Mouse (Mus musculus): ENCODE data around the gene Scgb1b12. TPM values are rescaled to one million over a fixed set of nuclear protein-coding genes. Genes with fewer than 3 reads are reported as not detected.
"Not testable (repeated sequence)": the region's sequence is repeated elsewhere in the genome, so short reads cannot be mapped to it uniquely, and the experiment has no call there.

Gene Scgb1b12
- polyA plus RNA-seq (2016; fragmentation: Nextera tagmentation; extraction: Ambion mirVana) = not detected in 2 replicates

DNA sequence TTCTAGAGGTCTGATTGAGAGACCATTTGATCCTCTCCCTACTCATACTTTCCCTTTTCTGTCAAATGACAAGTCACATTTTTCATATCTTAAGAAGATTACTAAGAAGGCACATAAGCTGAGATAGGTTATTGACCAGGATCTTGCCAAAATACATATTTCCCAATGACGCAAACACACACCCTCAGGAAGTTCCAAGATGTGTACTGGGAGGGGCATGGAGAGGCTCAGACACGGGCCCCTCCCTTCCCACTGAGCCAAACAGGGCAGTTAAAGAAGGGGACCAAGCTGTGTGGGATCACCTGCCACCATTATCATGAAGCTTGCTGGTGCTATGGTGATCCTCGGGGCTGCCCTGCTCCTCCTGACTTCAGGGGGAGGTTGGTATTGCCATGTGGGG, at the start of gene Scgb1b12:
Scgb1b12 (plus strand) TSS at position 301 of the 400 bp plus-strand sequence.
- not testable (repeated sequence) for H3K27me3 ChIP-seq (ENCODE audit: poor library complexity, severe bottlenecking); H3K36me3 ChIP-seq (replicated peaks); H3K9me3 ChIP-seq; H3K4me1 ChIP-seq; H3K4me3 ChIP-seq; H3K27ac ChIP-seq; DNase-seq (ENCODE audit: extremely low spot score, low spot score)
- WGBS = 64% methylated on average over 3 of the region's 3 CpGs

DNA sequence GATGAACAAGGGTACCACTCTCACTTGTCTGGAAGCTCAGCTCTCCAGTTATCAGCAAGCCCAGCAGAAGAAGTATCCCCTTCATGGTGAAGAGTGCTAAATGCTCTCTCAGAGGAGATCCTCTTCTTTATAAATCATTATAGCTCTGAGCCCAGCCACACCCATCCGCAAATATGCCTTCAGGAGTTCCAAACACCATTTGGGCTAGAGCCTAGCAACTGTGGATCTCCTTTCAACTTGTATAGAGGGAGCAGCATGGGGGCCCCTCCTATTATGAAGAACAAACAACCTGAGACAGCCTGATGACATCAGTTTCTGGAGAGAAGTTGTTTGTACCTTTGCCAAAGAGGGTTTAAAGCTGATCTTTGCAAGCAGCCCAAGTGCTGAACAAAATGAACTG, 6.8 kb upstream of the Scgb1b12 start, which contains the start of gene Scgb2b12:
Scgb2b12 (minus strand) TSS at position 101 of the 400 bp plus-strand sequence.
- H3K36me3 ChIP-seq (replicated peaks); H3K4me3 ChIP-seq; H3K27me3 ChIP-seq (ENCODE audit: poor library complexity, severe bottlenecking); H3K27ac ChIP-seq; H3K4me1 ChIP-seq; DNase-seq (ENCODE audit: extremely low spot score, low spot score); H3K9me3 ChIP-seq: not testable (repeated sequence)
- WGBS = 89% methylated on average over 1 of the region's 1 CpGs

Other genes starting within 250 kb of the Scgb1b12 start
- gene Scgb1b10, start 233.3 kb upstream of the Scgb1b12 start, polyA plus RNA-seq (2016; fragmentation: Nextera tagmentation; extraction: Ambion mirVana) = not detected in 2 replicates
- gene Scgb2b11, start 123.0 kb upstream of the Scgb1b12 start, polyA plus RNA-seq (2016; fragmentation: Nextera tagmentation; extraction: Ambion mirVana) = not detected in 2 replicates
- not detected in 2 replicates for gene Scgb1b11, start 111.3 kb upstream of the Scgb1b12 start, polyA plus RNA-seq (2016; fragmentation: Nextera tagmentation; extraction: Ambion mirVana)
- gene Scgb2b12, start 6.9 kb upstream of the Scgb1b12 start, polyA plus RNA-seq (2016; fragmentation: Nextera tagmentation; extraction: Ambion mirVana) = not detected in 2 replicates
- not detected in 2 replicates for gene Scgb1b29, start 107.4 kb downstream of the Scgb1b12 start, polyA plus RNA-seq (2016; fragmentation: Nextera tagmentation; extraction: Ambion mirVana)

All from forebrain, embryonic 10.5 days (tissue).